In the genomic region with DNA sequence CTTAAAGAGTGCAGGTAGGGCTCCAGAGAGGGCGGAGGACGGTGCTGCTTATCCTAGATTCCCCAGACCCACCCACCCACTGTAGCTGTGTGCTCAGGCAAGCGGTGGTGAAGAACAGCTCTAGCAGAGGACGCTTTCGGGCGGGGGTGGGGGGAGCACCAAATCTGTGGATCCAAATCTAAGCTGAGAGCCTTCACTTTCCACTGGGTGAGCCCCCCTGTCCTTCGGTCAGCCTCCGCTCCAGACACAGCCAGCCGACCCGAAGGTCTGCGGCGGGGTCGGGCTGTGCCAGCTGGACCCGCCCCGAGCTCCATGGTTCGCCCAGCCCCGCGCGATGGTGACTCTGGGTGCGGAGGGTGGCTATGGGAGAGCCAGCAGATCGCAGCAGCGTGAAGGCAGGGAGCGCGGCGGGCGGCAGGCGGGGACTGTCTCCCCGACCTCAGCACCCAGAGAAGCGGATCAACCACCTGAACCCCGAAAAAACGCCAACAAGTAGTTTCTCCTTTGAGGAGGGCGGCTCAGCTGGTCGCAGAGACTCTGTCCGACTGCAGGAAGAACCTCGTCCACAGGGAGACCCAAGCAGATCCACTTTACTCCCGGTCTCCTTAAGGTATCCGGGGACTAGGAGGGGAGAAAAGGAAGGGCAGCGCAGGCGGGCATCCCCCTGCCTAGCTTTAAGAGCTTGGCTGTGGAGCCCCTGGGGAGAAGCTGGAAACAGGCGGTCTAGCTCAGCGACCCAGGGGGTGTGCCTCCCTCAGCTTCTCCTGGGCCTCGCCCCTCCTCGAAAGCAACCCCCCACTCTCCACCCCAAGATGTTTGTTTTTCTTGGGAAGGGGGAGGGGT, we compare ENCODE assay signal across 8 mouse cellular contexts. TPM values are rescaled to one million over a fixed set of nuclear protein-coding genes. Genes with fewer than 3 reads are reported as not detected.
DNase-seq lines count a peak whose midpoint lies in the region; ATAC-seq lines count a peak whose summit lies in the region.

No protein-coding gene starts in this region.

- under 1% methylated on average over 43 of the region's 43 CpGs for WGBS in hindbrain, embryonic 10.5 days
- under 1% methylated on average over 43 of the region's 43 CpGs for whole genome bisulfite sequencing in midbrain, embryonic 14.5 days

- peak overlapping the region; percentile 98 for H3K4me2 ChIP-seq in midbrain, embryonic 14.5 days (ENCODE audit: low read length)

- peak; percentile 38 for DNase-seq in embryo, embryonic 10.5 days (ENCODE audit: low spot score)
- DNase-seq in hindbrain, embryonic 10.5 days (ENCODE audit: low spot score), result peak; percentile 45
- peak; percentile 45 to 60 for DNase-seq in left cerebral cortex, postnatal 36 days (ENCODE audit: low spot score in 2 of 2)
- DNase-seq in midbrain, embryonic 14.5 days, result peak; percentile 69
- peak; percentile 35 for DNase-seq in testis, postnatal 14 days (ENCODE audit: low spot score)
- no peak for DNase-seq in thymus, postnatal 14 days

- H3K27ac ChIP-seq in hindbrain, embryonic 10.5 days, result peak overlapping the region; percentile 72
- no peak overlapping the region for H3K27ac ChIP-seq in midbrain, embryonic 14.5 days (replicated peaks; ENCODE audit: low read depth, low read length)

- peaks cover 46% of the 10 kb centered on the region for H3K27me3 ChIP-seq in megakaryocyte, embryonic 14.5 days (replicated peaks)
- H3K27me3 ChIP-seq in hindbrain, embryonic 10.5 days (ENCODE audit: insufficient read depth, poor library complexity, severe bottlenecking), result peaks cover 59% of the 10 kb centered on the region
- H3K27me3 ChIP-seq in midbrain, embryonic 14.5 days (ENCODE audit: control insufficient read depth, insufficient read depth, low read length), result peaks cover 16% of the 10 kb centered on the region

- peak overlapping the region; percentile 64 for H3K9ac ChIP-seq in midbrain, embryonic 14.5 days (replicated peaks; ENCODE audit: low read length)

- intact Hi-C loops in left cerebral cortex, postnatal 36 days (cut with DNase I), result loop anchor here (10.0 kb wide), 1 partner anchor 135 kb away; no protein-coding TSS in a partner anchor

- H3K4me1 ChIP-seq in megakaryocyte, embryonic 14.5 days, result peaks cover 15% of the 10 kb centered on the region; the same call in 1 of the 2 replicates
- peaks cover 26% of the 10 kb centered on the region for H3K4me1 ChIP-seq in hindbrain, embryonic 10.5 days (replicated peaks)
- H3K4me1 ChIP-seq in midbrain, embryonic 14.5 days (ENCODE audit: control insufficient read depth, insufficient read depth, low read length), result 0 out of 2 replicates have a peak, but pooled peaks cover 9% of the 10 kb centered on the region

- H3K4me3 ChIP-seq in megakaryocyte, embryonic 14.5 days (replicated peaks), result peak overlapping the region; percentile 59
- peak overlapping the region; percentile 69 for H3K4me3 ChIP-seq in hindbrain, embryonic 10.5 days
- peak overlapping the region; percentile 61 for H3K4me3 ChIP-seq in midbrain, embryonic 14.5 days (replicated peaks; ENCODE audit: low read depth, low read length)

- H3K36me3 ChIP-seq in megakaryocyte, embryonic 14.5 days (replicated peaks; ENCODE audit: low read length), result no peaks in the 10 kb centered on the region
- H3K36me3 ChIP-seq in hindbrain, embryonic 10.5 days, result no peaks in the 10 kb centered on the region
- H3K36me3 ChIP-seq in midbrain, embryonic 14.5 days (ENCODE audit: control insufficient read depth, insufficient read depth, low read length), result no peaks in the 10 kb centered on the region

- no peak for ATAC-seq in megakaryocyte, adult 5-6 weeks (ENCODE audit: poor library complexity, severe bottlenecking)
- ATAC-seq in midbrain, embryonic 14.5 days (ENCODE audit: low FRiP score, low TSS enrichment), result peak; percentile 63

- peaks cover 15% of the 10 kb centered on the region for H3K9me3 ChIP-seq in megakaryocyte, embryonic 14.5 days
- no peaks in the 10 kb centered on the region for H3K9me3 ChIP-seq in hindbrain, embryonic 10.5 days
- H3K9me3 ChIP-seq in midbrain, embryonic 14.5 days (ENCODE audit: control insufficient read depth, low read length), result no peaks in the 10 kb centered on the region

RNA-seq across cellular contexts. Expression of a gene that starts 0.8 kb away (rescaled TPM):
- polyA plus RNA-seq in megakaryocyte, embryonic 14.5 days (2012; ENCODE audit: insufficient read depth, low replicate concordance), result not detected in 2 replicates
- total RNA-seq in megakaryocyte, adult 5-6 weeks (2015), result not detected in 2 replicates
- not detected in 2 replicates for total RNA-seq in megakaryocyte, adult 5-6 weeks (2017)
- 0.81 and 0.93 TPM in 2 replicates for polyA plus RNA-seq in hindbrain, embryonic 10.5 days (2016; fragmentation: Nextera tagmentation; extraction: Ambion mirVana)
- total RNA-seq in left cerebral cortex, postnatal 36 days (2021), result 10 to 100 TPM; 82.0 to 92.6 TPM
- 5.4 and 6.3 TPM in 2 replicates for polyA plus RNA-seq in midbrain, embryonic 14.5 days (2014; fragmentation: Nextera tagmentation; extraction: Ambion mirVana)
